8 mouse cellular contexts compared by ENCODE assay signal in genomic region chr5:124872033-124872432, GRCm38 (mm10). TPM values are rescaled to one million over a fixed set of nuclear protein-coding genes. Genes with fewer than 3 reads are reported as not detected.
A peak's percentile ranks its signal among the peaks of the same experiment; 100 is the strongest.
DNase-seq lines count a peak whose midpoint lies in the region; ATAC-seq and TF ChIP-seq lines count a peak whose summit lies in the region.
"Had no signal": no experiment of that assay in that cellular context is flagged by ENCODE, and none has a peak within 500 bp of the region (broad histone marks: within the 10 kb centered on the region; RNA-seq: fewer than 3 reads in every experiment).

No protein-coding gene starts in this region.

- H3K36me3 ChIP-seq in liver, adult 2 months (ENCODE audit: control insufficient read depth, insufficient read depth, low read length): no peaks in the 10 kb centered on the region
- H3K36me3 ChIP-seq in liver, postnatal 0 days (replicated peaks; ENCODE audit: insufficient read depth, low read length): no peaks in the 10 kb centered on the region
- peaks cover 2% of the 10 kb centered on the region; the same call in 1 of the 2 replicates for H3K36me3 ChIP-seq in heart, embryonic 11.5 days (ENCODE audit: control insufficient read depth, insufficient read depth, low read length)

- peaks cover 34% of the 10 kb centered on the region; the same call in 1 of the 2 replicates for H3K79me2 ChIP-seq in liver, adult 2 months (ENCODE audit: control insufficient read depth, insufficient read depth, low read length)

- peak; percentile 39 for DNase-seq in liver, adult 2 months (ENCODE audit: extremely low read depth, low read depth, low spot score)
- no peak for DNase-seq in liver, postnatal 0 days
- peak; percentile 78 to 92 for DNase-seq in adrenal gland, adult (ENCODE audit: inconsistent age in 2 of 2, low spot score in 1 of 2)
- peak; percentile 34 for DNase-seq in ovary, postnatal 14 days (ENCODE audit: low spot score)
- DNase-seq in thymus, postnatal 4 days: no peak
- DNase-seq in left cerebral cortex, adult 2 months (ENCODE audit: extremely low spot score in 1 of 2, low spot score in 2 of 2): no peak

- TF ChIP-seq POLR2A in liver, adult 2 months (IDR thresholded peaks at IDR 0.05; ENCODE audit: extremely low read depth, insufficient read depth, low read length): no peak

- H3K4me3 ChIP-seq in liver, adult 2 months (ENCODE audit: insufficient read depth, low read depth, low read length): no peak overlapping the region
- H3K4me3 ChIP-seq in liver, postnatal 0 days (ENCODE audit: low read depth, low read length): no peak overlapping the region
- no peak overlapping the region for H3K4me3 ChIP-seq in heart, embryonic 11.5 days (ENCODE audit: low read depth, low read length)
- no peak overlapping the region for H3K4me3 ChIP-seq in left cerebral cortex, adult 2 months

- ATAC-seq in liver, postnatal 0 days: no peak
- ATAC-seq in heart, embryonic 11.5 days (replicated peaks; ENCODE audit: insufficient number of reproducible peaks, low FRiP score, low TSS enrichment): no peak

- no peak for TF ChIP-seq EP300 in liver, postnatal 0 days (IDR thresholded peaks at IDR 0.05; ENCODE audit: low read depth)

- H3K27me3 ChIP-seq in liver, adult 2 months (ENCODE audit: control insufficient read depth, insufficient read depth, low read length): no peaks in the 10 kb centered on the region
- no peaks in the 10 kb centered on the region for H3K27me3 ChIP-seq in liver, postnatal 0 days (ENCODE audit: insufficient read depth, low read length)
- H3K27me3 ChIP-seq in heart, embryonic 11.5 days (ENCODE audit: control insufficient read depth, insufficient read depth, low read length): no peaks in the 10 kb centered on the region

- TF ChIP-seq CTCF in liver, adult 2 months (IDR thresholded peaks at IDR 0.05; ENCODE audit: low read depth, low read length): no peak
- no peak for TF ChIP-seq CTCF in liver, postnatal 0 days (IDR thresholded peaks at IDR 0.05; ENCODE audit: low read depth)
- TF ChIP-seq CTCF in left cerebral cortex, adult 2 months (IDR thresholded peaks at IDR 0.05): no peak

- no peaks in the 10 kb centered on the region for H3K9me3 ChIP-seq in liver, postnatal 0 days (ENCODE audit: low read length)
- no peaks in the 10 kb centered on the region for H3K9me3 ChIP-seq in heart, embryonic 11.5 days (replicated peaks; ENCODE audit: control insufficient read depth, low read length)

- no peak overlapping the region for H3K4me2 ChIP-seq in liver, postnatal 0 days (ENCODE audit: low read depth, low read length)
- no peak overlapping the region for H3K4me2 ChIP-seq in heart, embryonic 11.5 days

- 15% methylated on average over 2 of the region's 2 CpGs for WGBS in liver, adult 2 months
- WGBS in liver, postnatal 0 days (ENCODE audit: insufficient replicate concordance): 64% methylated on average over 2 of the region's 2 CpGs
- 36% methylated on average over 2 of the region's 2 CpGs for WGBS in heart, embryonic 11.5 days (ENCODE audit: insufficient replicate concordance)

- intact Hi-C loops in left cerebral cortex, adult 2 months (cut with DNase I): loop anchor here (5.0 kb wide), 1 partner anchor 255 kb away; no protein-coding TSS in a partner anchor

- H3K4me1 ChIP-seq in liver, adult 2 months (ENCODE audit: control insufficient read depth, insufficient read depth, low read length): no peaks in the 10 kb centered on the region; the same call in 1 of the 2 replicates
- H3K4me1 ChIP-seq in liver, postnatal 0 days (ENCODE audit: insufficient read depth): peaks cover 3% of the 10 kb centered on the region
- H3K4me1 ChIP-seq in heart, embryonic 11.5 days (ENCODE audit: control insufficient read depth, insufficient read depth, low read length): peaks cover 40% of the 10 kb centered on the region

- H3K27ac ChIP-seq in liver, adult 2 months (replicated peaks; ENCODE audit: insufficient read depth, low read depth, low read length): no peak overlapping the region
- no peak overlapping the region for H3K27ac ChIP-seq in liver, postnatal 0 days (ENCODE audit: low read depth)
- 0 out of 2 replicates have a peak overlapping the region, but pooled peaks have one; percentile 18 for H3K27ac ChIP-seq in heart, embryonic 11.5 days (ENCODE audit: low read depth, low read length)
- no peak overlapping the region for H3K27ac ChIP-seq in left cerebral cortex, adult 2 months
- H3K27ac ChIP-seq: liver, embryonic 14.5 days had no signal

- no peak overlapping the region for H3K9ac ChIP-seq in liver, adult 2 months (ENCODE audit: low read depth, low read length)
- H3K9ac ChIP-seq in liver, postnatal 0 days (replicated peaks): no peak overlapping the region
- 0 out of 2 replicates have a peak overlapping the region, but pooled peaks have one; percentile 24 for H3K9ac ChIP-seq in heart, embryonic 11.5 days (ENCODE audit: low read depth, low read length)
- H3K9ac ChIP-seq: liver, embryonic 14.5 days had no signal

RNA-seq across cellular contexts. Expression of gene Zfp664, which starts 9.5 kb away (rescaled TPM):
- total RNA-seq in liver, adult 2 months (2014; rRNA removed): 12.2 and 14.2 TPM in 2 replicates
- 5.3 and 6.1 TPM in 2 replicates for polyA plus RNA-seq in liver, adult 2 months (2012; rRNA removed)
- 10.6 and 12.1 TPM in 2 replicates for polyA plus RNA-seq in liver, postnatal 0 days (2015; fragmentation: Nextera tagmentation; extraction: Ambion mirVana)
- polyA plus RNA-seq in heart, embryonic 11.5 days (2014; fragmentation: Nextera tagmentation; extraction: Ambion mirVana): 54.9 and 63.8 TPM in 2 replicates
- total RNA-seq in left cerebral cortex, adult 2 months (2021): 10 to 100 TPM; 68.4 to 77.1 TPM

RNA-seq across cellular contexts. Expression of gene Ccdc92, which starts 9.8 kb away (rescaled TPM):
- total RNA-seq in liver, adult 2 months (2014; rRNA removed): 0.13 TPM in 1 of 2 replicates, not detected in the other
- polyA plus RNA-seq in liver, adult 2 months (2012; rRNA removed): 0.16 and 0.29 TPM in 2 replicates
- 0.30 and 0.35 TPM in 2 replicates for polyA plus RNA-seq in liver, postnatal 0 days (2015; fragmentation: Nextera tagmentation; extraction: Ambion mirVana)
- 5.3 and 5.8 TPM in 2 replicates for polyA plus RNA-seq in heart, embryonic 11.5 days (2014; fragmentation: Nextera tagmentation; extraction: Ambion mirVana)
- 10 to 100 TPM; 80.9 to 86.3 TPM for total RNA-seq in left cerebral cortex, adult 2 months (2021)

Comparison
In these comparisons a context has a peak if more than half of its experiments do, and no peak if none do; other contexts are left out.
1. DNase-seq: peak in liver, adult 2 months (single experiment), adrenal gland, adult (2 of 2) and ovary, postnatal 14 days (single experiment); none in liver, postnatal 0 days (single experiment), thymus, postnatal 4 days (single experiment) and left cerebral cortex, adult 2 months (0 of 2).